Mouse (Mus musculus) lung, embryonic 14.5 days (tissue): Measurements from ENCODE around the gene Clec16a. TPM values are rescaled to one million over a fixed set of nuclear protein-coding genes. Genes with fewer than 3 reads are reported as not detected.

Experiments used
- ATAC-seq: fragments of 200-750 bp; cut with Nextera tagmentation; 2 replicates; pipeline ENCODE4 v1.8.0; 2017; ENCODE audit warnings: mild to moderate bottlenecking, moderate TSS enrichment, moderate library complexity; ENCODE audit not compliant: insufficient read depth
- DNase-seq: peaks from one replicate; pipeline ENCODE4 v3.0.0-alpha.2; 2015
- H3K27ac ChIP-seq: fragments of 300-500 bp; sonication (generic); 2 replicates; pipeline ENCODE4 v1.5.1; 2014; ENCODE audit warnings: low read depth, mild to moderate bottlenecking, moderate library complexity
- H3K27me3 ChIP-seq: fragments of 300-500 bp; sonication (generic); 2 replicates; pipeline ENCODE4 v1.6.1; 2014; ENCODE audit warnings: low read length, control low read depth; ENCODE audit not compliant: insufficient read depth
- H3K36me3 ChIP-seq: fragments of 300-500 bp; sonication (generic); 2 replicates; pipeline ENCODE4 v1.6.1; 2014; ENCODE audit warnings: control low read depth; ENCODE audit not compliant: insufficient read depth
- H3K4me1 ChIP-seq: fragments of 300-500 bp; sonication (generic); 2 replicates; pipeline ENCODE4 v1.6.1; 2014; ENCODE audit warnings: antibody characterized with exemption, control low read depth; ENCODE audit not compliant: insufficient read depth
- H3K4me2 ChIP-seq: fragments of 300-500 bp; sonication (generic); 2 replicates; pipeline ENCODE4 v1.6.1; 2014; ENCODE audit warnings: mild to moderate bottlenecking
- H3K4me3 ChIP-seq: fragments of 300-500 bp; sonication (generic); 2 replicates; pipeline ENCODE4 v1.5.1; 2014; ENCODE audit warnings: low read depth, low read length
- H3K9ac ChIP-seq: fragments of 300-500 bp; sonication (generic); 2 replicates; pipeline ENCODE4 v1.6.1; 2014
- H3K9me3 ChIP-seq: fragments of 300-500 bp; sonication (generic); 2 replicates; pipeline ENCODE4 v1.6.1; 2016; ENCODE audit warnings: low read depth, low read length, control low read depth
- CTCF ChIP-seq: IDR thresholded peaks from 2 replicates; pipeline ENCODE4 v1.5.1; 2016; ENCODE audit warnings: antibody characterized with exemption, low read depth
- WGBS: fragments of 180-500 bp; shearing (Covaris S2); extraction: QIAGEN DNeasy Blood & Tissue Kit; methylation state at CpG from one replicate; pipeline ENCODE4 v1.1.7; 2014; 5-methylcytosine and 5-hydroxymethylcytosine counted together
- polyA plus RNA-seq: library from polyadenylated mRNA; unstranded; fragments of >200 nt; fragmentation: Nextera tagmentation; extraction: Ambion mirVana; gene quantifications from 2 replicates; pipeline ENCODE4 v1.2.1, GENCODE M21; 2014

Gene Clec16a
- polyA plus RNA-seq, 1 experiment from 2014 or later = 27.4 TPM

DNA sequence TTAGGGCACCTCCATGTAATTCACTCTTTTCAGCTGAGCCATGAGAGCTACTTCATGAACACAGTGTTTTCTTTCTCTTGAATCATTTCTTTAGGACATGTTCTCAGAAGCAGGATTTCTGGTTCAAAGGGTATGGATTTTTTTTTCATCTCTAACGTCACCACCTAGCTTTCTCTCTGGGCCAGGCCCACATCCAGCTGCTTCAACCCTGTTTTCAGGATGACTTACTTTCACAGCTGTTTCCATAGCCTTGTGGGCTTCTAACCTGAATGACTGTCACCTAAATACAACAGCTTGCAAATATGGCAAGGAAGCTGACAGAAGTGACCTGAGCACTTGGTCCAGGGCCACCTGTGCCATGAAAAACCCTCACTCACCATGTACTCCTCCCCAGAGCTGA, 96.0 kb downstream of the Clec16a start:
- TF ChIP-seq CTCF = no peak
- H3K36me3 ChIP-seq = no peaks in the 10 kb centered on the region
- H3K4me1 ChIP-seq = peaks cover 7% of the 10 kb centered on the region; the same call in 1 of the 2 replicates
- H3K9me3 ChIP-seq = no peaks in the 10 kb centered on the region
- no peak overlapping the region for H3K4me2 ChIP-seq
- no peaks in the 10 kb centered on the region for H3K27me3 ChIP-seq
- H3K27ac ChIP-seq = no peak overlapping the region
- DNase-seq (no peak), ATAC-seq (no peak)
- WGBS = 69% methylated on average over 1 of the region's 1 CpGs
- H3K4me3 ChIP-seq = no peak overlapping the region
- H3K9ac ChIP-seq = no peak overlapping the region

DNA sequence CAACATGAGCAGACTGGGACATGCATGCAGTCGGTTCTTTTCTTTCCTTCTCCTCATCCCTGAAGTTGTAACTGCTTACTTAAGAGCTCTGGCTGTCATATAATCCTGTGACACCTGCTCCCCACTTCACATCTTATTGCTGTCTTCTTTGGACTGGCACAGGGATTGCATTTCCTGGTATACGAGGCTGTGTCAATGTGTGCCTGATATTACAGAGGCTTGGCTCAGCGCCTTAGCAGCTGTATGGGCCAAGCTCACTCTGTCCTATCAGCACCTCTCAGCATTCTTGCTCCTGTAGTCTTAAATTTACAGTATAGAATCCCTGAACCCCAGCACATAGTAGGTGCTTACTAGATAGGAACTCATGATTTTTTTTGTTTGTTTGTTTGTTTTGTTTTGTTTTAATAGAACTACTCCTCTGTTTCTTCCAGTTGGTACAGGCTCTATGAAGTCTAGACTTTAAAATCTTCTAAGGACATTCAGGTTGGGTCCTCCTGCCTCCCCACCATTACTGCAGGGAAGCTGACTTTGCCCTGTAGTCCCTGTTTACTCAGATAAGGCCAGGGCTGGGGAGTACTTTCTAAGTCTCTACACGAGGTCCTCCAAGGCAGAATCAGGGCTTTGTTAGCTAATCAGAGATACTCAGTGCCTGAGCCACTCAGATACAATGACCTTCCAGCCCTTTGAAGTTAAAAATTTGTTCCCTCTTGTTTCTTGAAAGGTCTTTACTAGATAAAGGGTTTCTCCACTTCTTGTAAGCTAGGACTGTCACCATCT, 97.9 kb downstream of the Clec16a start:
- ATAC-seq = no peak
- 37% methylated on average over 4 of the region's 4 CpGs for WGBS
- H3K27me3 ChIP-seq = no peaks in the 10 kb centered on the region
- H3K9me3 ChIP-seq = no peaks in the 10 kb centered on the region
- H3K4me1 ChIP-seq = no peaks in the 10 kb centered on the region; the same call in 1 of the 2 replicates
- H3K9ac ChIP-seq = no peak overlapping the region
- H3K27ac ChIP-seq = no peak overlapping the region
- no peak overlapping the region for H3K4me2 ChIP-seq
- H3K4me3 ChIP-seq = no peak overlapping the region
- no peak for TF ChIP-seq CTCF
- peak; percentile 24 for DNase-seq
- H3K36me3 ChIP-seq = no peaks in the 10 kb centered on the region

DNA sequence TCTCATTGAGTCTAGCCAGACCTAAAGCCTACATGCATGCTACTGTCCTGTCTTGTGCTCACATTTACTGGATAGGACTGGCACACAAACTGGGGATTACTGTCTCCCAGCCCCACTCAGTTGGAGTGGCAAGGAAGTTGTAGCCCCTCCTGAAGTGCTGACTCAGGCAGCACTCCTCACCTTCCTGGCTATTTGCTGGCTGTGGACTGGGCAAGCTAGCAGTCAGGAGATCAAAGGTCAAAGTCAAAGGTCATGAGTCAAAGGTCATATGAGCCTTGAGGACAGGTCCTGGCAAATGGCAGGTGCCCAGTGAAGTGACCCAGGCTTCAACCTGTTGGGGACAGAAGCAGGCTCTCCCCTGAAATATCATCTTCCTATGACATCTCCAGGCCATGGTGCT, 99.1 kb downstream of the Clec16a start:
- DNase-seq (no peak), ATAC-seq (no peak)
- H3K4me2 ChIP-seq = no peak overlapping the region
- TF ChIP-seq CTCF = no peak
- no peak overlapping the region for H3K27ac ChIP-seq
- no peaks in the 10 kb centered on the region for H3K36me3 ChIP-seq
- no peak overlapping the region for H3K4me3 ChIP-seq
- H3K9me3 ChIP-seq = no peaks in the 10 kb centered on the region
- H3K27me3 ChIP-seq = no peaks in the 10 kb centered on the region
- H3K9ac ChIP-seq = no peak overlapping the region
- H3K4me1 ChIP-seq = no peaks in the 10 kb centered on the region

DNA sequence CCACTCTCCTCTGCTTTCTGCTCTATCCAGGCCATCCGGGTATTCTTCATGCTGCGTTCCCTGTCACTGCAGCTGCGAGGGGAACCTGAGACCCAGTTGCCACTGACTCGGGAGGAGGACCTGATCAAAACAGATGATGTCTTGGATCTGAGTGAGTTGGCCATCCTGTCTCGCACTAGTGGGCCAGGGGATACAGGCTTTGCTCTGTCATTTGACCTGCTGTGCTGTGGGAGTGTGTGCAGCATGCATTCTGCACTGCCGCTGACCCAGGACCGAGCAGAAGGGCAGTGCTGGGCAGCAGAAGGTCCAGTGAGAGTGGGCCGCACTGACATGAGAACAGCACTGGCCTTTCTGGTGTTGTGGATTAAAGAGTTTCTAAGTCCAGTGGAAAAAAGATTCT, 99.6 kb downstream of the Clec16a start:
- WGBS = 84% methylated on average over 8 of the region's 8 CpGs
- no peak overlapping the region for H3K27ac ChIP-seq

DNA sequence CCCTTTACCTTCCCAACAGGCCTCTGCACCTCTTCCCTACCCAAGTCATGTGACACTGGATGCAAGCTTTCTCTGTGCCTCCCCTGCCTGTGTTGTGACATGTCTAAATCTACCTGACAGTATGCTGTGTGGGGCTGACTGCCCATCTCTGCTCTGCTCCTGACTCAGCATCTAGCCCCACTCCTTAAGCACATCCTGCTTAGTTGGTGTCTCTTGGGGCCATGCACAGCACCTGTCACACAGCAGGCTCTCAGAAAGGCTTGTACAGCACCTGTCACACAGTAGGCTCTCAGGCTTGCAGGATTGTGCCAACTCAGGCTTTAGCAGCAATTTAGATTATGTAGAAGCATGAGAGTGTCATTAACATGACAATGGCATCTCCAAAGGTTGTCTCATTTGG, 106.7 kb downstream of the Clec16a start:
- ATAC-seq (no peak), DNase-seq (no peak)
- no peak overlapping the region for H3K4me3 ChIP-seq
- H3K9ac ChIP-seq = no peak overlapping the region
- H3K27ac ChIP-seq = no peak overlapping the region
- H3K27me3 ChIP-seq = 0 out of 2 replicates have a peak, but pooled peaks cover 3% of the 10 kb centered on the region
- no peak for TF ChIP-seq CTCF
- no peaks in the 10 kb centered on the region for H3K9me3 ChIP-seq
- no peaks in the 10 kb centered on the region for H3K36me3 ChIP-seq
- no peak overlapping the region for H3K4me2 ChIP-seq
- H3K4me1 ChIP-seq = peaks cover 9% of the 10 kb centered on the region; the same call in 1 of the 2 replicates

More for the DNA sequence above, 99.6 kb downstream of the Clec16a start:
- Histone ChIP-seq H3K4me3 (no peak overlapping the region), H3K4me1 (no peaks in the 10 kb centered on the region), H3K4me2 (no peak overlapping the region), H3K27me3 (no peaks in the 10 kb centered on the region), H3K9ac (no peak overlapping the region), H3K36me3 (no peaks in the 10 kb centered on the region), H3K9me3 (no peaks in the 10 kb centered on the region)
- DNase-seq (no peak), ATAC-seq (no peak)
- TF ChIP-seq CTCF = no peak

DNA sequence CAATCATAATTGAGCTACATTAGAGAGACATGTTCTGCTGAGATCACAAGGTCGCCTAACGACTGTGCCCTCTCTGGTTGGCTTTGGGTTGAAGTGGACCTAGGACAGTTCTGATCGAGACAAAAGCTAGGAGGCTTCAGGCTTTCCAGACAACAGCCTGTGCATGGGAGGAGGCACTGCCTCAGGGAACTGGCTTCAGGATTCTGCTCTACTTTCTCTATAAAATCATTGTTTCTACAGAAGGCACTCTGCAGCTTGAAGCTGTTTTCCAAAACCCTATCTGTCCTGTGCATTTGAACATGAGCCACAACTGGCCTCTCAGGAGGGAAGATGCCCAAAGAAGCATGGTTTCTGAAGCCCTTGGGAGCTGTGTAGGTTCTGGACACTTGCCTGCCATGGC, 107.8 kb downstream of the Clec16a start:
- DNase-seq (no peak), ATAC-seq (no peak)
- Histone ChIP-seq H3K4me2 (no peak overlapping the region), H3K9ac (no peak overlapping the region), H3K27ac (no peak overlapping the region), H3K36me3 (no peaks in the 10 kb centered on the region), H3K9me3 (no peaks in the 10 kb centered on the region), H3K27me3 (0 out of 2 replicates have a peak, but pooled peaks cover 3% of the 10 kb centered on the region), H3K4me3 (no peak overlapping the region), H3K4me1 (peaks cover 9% of the 10 kb centered on the region; the same call in 1 of the 2 replicates)
- WGBS = 75% methylated on average over 3 of the region's 3 CpGs
- no peak for TF ChIP-seq CTCF

DNA sequence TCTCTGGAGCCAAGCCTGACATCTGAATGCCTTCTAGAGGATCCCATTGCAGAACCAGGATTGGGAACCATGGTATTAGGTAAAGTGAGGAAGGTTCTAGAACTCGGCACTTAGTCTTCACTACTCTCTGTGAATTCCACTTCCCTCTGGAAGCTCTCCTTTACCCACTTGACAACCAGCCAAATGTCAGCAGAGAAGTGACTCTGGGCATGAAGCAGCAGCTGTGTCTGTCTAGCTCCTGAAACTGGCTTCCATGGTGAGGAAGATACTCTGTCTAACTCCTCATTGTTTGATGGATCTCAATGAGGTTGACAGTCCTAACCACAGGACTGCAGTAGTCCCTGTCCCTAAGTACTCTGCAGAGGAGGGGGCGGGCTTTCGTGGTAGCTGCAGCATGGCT, 110.1 kb downstream of the Clec16a start:
- peaks cover 9% of the 10 kb centered on the region; the same call in 1 of the 2 replicates for H3K4me1 ChIP-seq
- no peak overlapping the region for H3K4me3 ChIP-seq
- H3K9ac ChIP-seq = no peak overlapping the region
- WGBS = 77% methylated on average over 3 of the region's 3 CpGs
- H3K4me2 ChIP-seq = no peak overlapping the region
- no peak for DNase-seq
- H3K27me3 ChIP-seq = 0 out of 2 replicates have a peak, but pooled peaks cover 3% of the 10 kb centered on the region
- no peak for TF ChIP-seq CTCF
- H3K9me3 ChIP-seq = no peaks in the 10 kb centered on the region
- peak; percentile 35; the same call in 1 of the 2 replicates for ATAC-seq
- no peak overlapping the region for H3K27ac ChIP-seq
- H3K36me3 ChIP-seq = no peaks in the 10 kb centered on the region
